In the genomic region with DNA sequence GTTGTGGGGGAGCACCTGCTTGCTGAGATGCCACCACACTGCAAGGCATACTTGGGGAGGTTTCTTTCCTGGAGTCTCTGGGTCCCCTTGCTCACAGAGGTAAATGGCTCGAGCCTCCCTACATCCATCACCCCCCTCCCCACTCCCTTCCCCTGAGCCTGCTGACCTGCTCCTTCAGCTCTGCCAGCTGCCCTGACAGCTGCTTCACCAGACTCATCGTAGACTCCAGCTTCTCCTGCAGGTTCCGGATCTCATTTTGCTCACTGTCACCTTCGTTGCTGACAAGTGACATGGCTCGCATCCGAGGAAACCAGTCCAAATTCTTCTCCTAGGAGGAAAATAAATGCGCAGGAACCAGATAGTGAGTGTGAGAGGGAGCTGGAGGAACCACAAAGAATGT, we compare ENCODE assay signal across 17 mouse cellular contexts.
DNase-seq lines count a peak whose midpoint lies in the region; ATAC-seq lines count a peak whose summit lies in the region.
"Had no signal": no experiment of that assay in that cellular context is flagged by ENCODE, and none has a peak within 500 bp of the region (broad histone marks: within the 10 kb centered on the region; RNA-seq: fewer than 3 reads in every experiment).

No protein-coding gene starts in this region.

- no peaks in the 10 kb centered on the region for H3K36me3 ChIP-seq in midbrain, embryonic 10.5 days
- no peaks in the 10 kb centered on the region for H3K36me3 ChIP-seq in midbrain, embryonic 15.5 days (replicated peaks)
- H3K36me3 ChIP-seq in hindbrain, embryonic 12.5 days, result no peaks in the 10 kb centered on the region
- H3K36me3 ChIP-seq in midbrain, embryonic 11.5 days (ENCODE audit: control insufficient read depth, insufficient read depth, low read length), result no peaks in the 10 kb centered on the region
- no peaks in the 10 kb centered on the region for H3K36me3 ChIP-seq in neural tube, embryonic 15.5 days
- H3K36me3 ChIP-seq: heart, embryonic 10.5 days; limb, embryonic 15.5 days; stomach, embryonic 15.5 days had no signal

- WGBS in midbrain, embryonic 10.5 days, result 73% methylated on average over 7 of the region's 7 CpGs
- WGBS in midbrain, embryonic 15.5 days, result 47% methylated on average over 7 of the region's 7 CpGs
- 37% methylated on average over 7 of the region's 7 CpGs for WGBS in hindbrain, embryonic 12.5 days
- 61% methylated on average over 7 of the region's 7 CpGs for WGBS in midbrain, embryonic 11.5 days
- 48% methylated on average over 7 of the region's 7 CpGs for WGBS in neural tube, embryonic 15.5 days

- no peak overlapping the region for H3K4me3 ChIP-seq in midbrain, embryonic 10.5 days
- no peak overlapping the region for H3K4me3 ChIP-seq in midbrain, embryonic 15.5 days
- no peak overlapping the region for H3K4me3 ChIP-seq in hindbrain, embryonic 12.5 days
- no peak overlapping the region for H3K4me3 ChIP-seq in midbrain, embryonic 11.5 days (ENCODE audit: low read depth, low read length)
- no peak overlapping the region for H3K4me3 ChIP-seq in neural tube, embryonic 15.5 days (replicated peaks)
- H3K4me3 ChIP-seq: heart, embryonic 10.5 days; limb, embryonic 15.5 days; stomach, embryonic 15.5 days had no signal

- DNase-seq in midbrain, embryonic 10.5 days (ENCODE audit: low spot score), result peak; percentile 32
- DNase-seq in midbrain, embryonic 11.5 days (ENCODE audit: low spot score, missing footprints), result peak; percentile 89
- no peak for DNase-seq in right cerebral cortex, postnatal 25 days
- DNase-seq in kidney, adult 9 months, result no peak
- DNase-seq: cerebellum, adult 18-20 months; kidney, adult 11 months; kidney, postnatal 36 days; lung, adult 2 months; thymus, postnatal 14 days had no signal

- no peak overlapping the region for H3K9ac ChIP-seq in midbrain, embryonic 15.5 days
- no peak overlapping the region for H3K9ac ChIP-seq in hindbrain, embryonic 12.5 days
- H3K9ac ChIP-seq in midbrain, embryonic 11.5 days (ENCODE audit: low read length), result peak overlapping the region; percentile 10; the same call in 1 of the 2 replicates
- no peak overlapping the region for H3K9ac ChIP-seq in neural tube, embryonic 15.5 days (replicated peaks)
- H3K9ac ChIP-seq: limb, embryonic 15.5 days; stomach, embryonic 15.5 days had no signal

- no peak for ATAC-seq in midbrain, embryonic 15.5 days (replicated peaks)
- ATAC-seq in hindbrain, embryonic 12.5 days (ENCODE audit: low FRiP score), result peak; percentile 35
- no peak for ATAC-seq in midbrain, embryonic 11.5 days (ENCODE audit: low FRiP score)
- ATAC-seq in neural tube, embryonic 15.5 days (ENCODE audit: low FRiP score), result peak; percentile 58; the same call in 1 of the 2 replicates

- H3K27ac ChIP-seq in midbrain, embryonic 10.5 days (replicated peaks), result peak overlapping the region; percentile 88
- H3K27ac ChIP-seq in midbrain, embryonic 15.5 days, result no peak overlapping the region
- peak overlapping the region; percentile 79 for H3K27ac ChIP-seq in hindbrain, embryonic 12.5 days
- peak overlapping the region; percentile 41 for H3K27ac ChIP-seq in midbrain, embryonic 11.5 days (ENCODE audit: low read depth, low read length)
- peak overlapping the region; percentile 45; the same call in 1 of the 2 replicates for H3K27ac ChIP-seq in neural tube, embryonic 15.5 days (replicated peaks)
- H3K27ac ChIP-seq: limb, embryonic 15.5 days; stomach, embryonic 15.5 days had no signal

- H3K9me3 ChIP-seq in midbrain, embryonic 10.5 days (replicated peaks), result no peaks in the 10 kb centered on the region
- H3K9me3 ChIP-seq in midbrain, embryonic 15.5 days, result no peaks in the 10 kb centered on the region
- H3K9me3 ChIP-seq in hindbrain, embryonic 12.5 days (replicated peaks), result no peaks in the 10 kb centered on the region
- H3K9me3 ChIP-seq in midbrain, embryonic 11.5 days (ENCODE audit: control insufficient read depth, low read length), result no peaks in the 10 kb centered on the region
- H3K9me3 ChIP-seq in neural tube, embryonic 15.5 days (replicated peaks), result no peaks in the 10 kb centered on the region
- H3K9me3 ChIP-seq: heart, embryonic 10.5 days; limb, embryonic 15.5 days; stomach, embryonic 15.5 days had no signal

- H3K27me3 ChIP-seq in midbrain, embryonic 10.5 days (ENCODE audit: low read depth, poor library complexity, severe bottlenecking), result no peaks in the 10 kb centered on the region
- no peaks in the 10 kb centered on the region for H3K27me3 ChIP-seq in midbrain, embryonic 15.5 days (replicated peaks)
- H3K27me3 ChIP-seq in hindbrain, embryonic 12.5 days, result no peaks in the 10 kb centered on the region
- no peaks in the 10 kb centered on the region for H3K27me3 ChIP-seq in midbrain, embryonic 11.5 days (ENCODE audit: control insufficient read depth, insufficient read depth, low read length)
- no peaks in the 10 kb centered on the region for H3K27me3 ChIP-seq in neural tube, embryonic 15.5 days (replicated peaks)
- H3K27me3 ChIP-seq: CH12.LX; limb, embryonic 15.5 days; Patski; stomach, embryonic 15.5 days had no signal

- H3K4me2 ChIP-seq in midbrain, embryonic 15.5 days, result no peak overlapping the region
- no peak overlapping the region for H3K4me2 ChIP-seq in hindbrain, embryonic 12.5 days (replicated peaks)
- H3K4me2 ChIP-seq in midbrain, embryonic 11.5 days, result no peak overlapping the region
- no peak overlapping the region for H3K4me2 ChIP-seq in neural tube, embryonic 15.5 days
- H3K4me2 ChIP-seq: limb, embryonic 15.5 days; stomach, embryonic 15.5 days had no signal

- peaks cover 66% of the 10 kb centered on the region for H3K4me1 ChIP-seq in midbrain, embryonic 10.5 days
- peaks cover 27% of the 10 kb centered on the region for H3K4me1 ChIP-seq in midbrain, embryonic 15.5 days
- peaks cover 43% of the 10 kb centered on the region for H3K4me1 ChIP-seq in hindbrain, embryonic 12.5 days
- H3K4me1 ChIP-seq in midbrain, embryonic 11.5 days (ENCODE audit: control insufficient read depth, insufficient read depth, low read length), result peaks cover 31% of the 10 kb centered on the region
- peaks cover 32% of the 10 kb centered on the region for H3K4me1 ChIP-seq in neural tube, embryonic 15.5 days

Comparison
In these comparisons a context has a peak if more than half of its experiments do, and no peak if none do; other contexts are left out.
1. DNase-seq: peak in midbrain, embryonic 10.5 days (single experiment) and midbrain, embryonic 11.5 days (single experiment); none in right cerebral cortex, postnatal 25 days (single experiment) and kidney, adult 9 months (single experiment).
2. ATAC-seq: peak in hindbrain, embryonic 12.5 days (single experiment) and neural tube, embryonic 15.5 days (single experiment); none in midbrain, embryonic 15.5 days (single experiment) and midbrain, embryonic 11.5 days (single experiment).